8 mouse cellular contexts compared by ENCODE assay signal in genomic region chr19:41384922-41385508, GRCm38 (mm10). TPM values are rescaled to one million over a fixed set of nuclear protein-coding genes. Genes with fewer than 3 reads are reported as not detected.
A peak's percentile ranks its signal among the peaks of the same experiment; 100 is the strongest.
DNase-seq lines count a peak whose midpoint lies in the region; ATAC-seq and TF ChIP-seq lines count a peak whose summit lies in the region.

Gene Pik3ap1 (minus strand): TSS chr19:41385102.

- H3K79me2 ChIP-seq in MEL (ENCODE audit: control insufficient read depth, insufficient read depth, low read length, poor library complexity): no peaks in the 10 kb centered on the region

- ATAC-seq in embryonic facial prominence, embryonic 14.5 days (ENCODE audit: low read depth): no peak
- peak; percentile 52 for ATAC-seq in megakaryocyte-erythroid progenitor cell, adult 5-6 weeks (replicated peaks; ENCODE audit: low FRiP score, low TSS enrichment, poor library complexity, severe bottlenecking)
- no peak for ATAC-seq in cerebellum, adult (ENCODE audit: insufficient number of reproducible peaks, low FRiP score, low TSS enrichment)

- TF ChIP-seq RAD21 in MEL (IDR thresholded peaks at IDR 0.05; ENCODE audit: low read depth, low read length): no peak

- H3K4me3 ChIP-seq in MEL (ENCODE audit: control insufficient read depth in 1 of 2, insufficient read depth in 1 of 2, low read depth in 2 of 2, low read length in 2 of 2): peak within 1 kb of the TSS; percentile 51 to 55
- H3K4me3 ChIP-seq in embryonic facial prominence, embryonic 14.5 days (ENCODE audit: low read depth, low read length): peak within 1 kb of the TSS; percentile 46
- H3K4me3 ChIP-seq in limb, embryonic 10.5 days: peak within 1 kb of the TSS; percentile 62

- peak; percentile 60 for DNase-seq in CD4-positive helper T cell, adult 2 months (ENCODE audit: low read depth, low spot score)
- DNase-seq in MEL (ENCODE audit: low read depth, low spot score): peak; percentile 53
- peak; percentile 13 for DNase-seq in embryonic facial prominence, embryonic 14.5 days (ENCODE audit: low spot score)
- DNase-seq in heart, postnatal 14 days: peak; percentile 36 to 54
- DNase-seq in limb, embryonic 10.5 days (ENCODE audit: low spot score): peak; percentile 51
- peak; percentile 68 to 84 for DNase-seq in spleen, postnatal 4 days (ENCODE audit: low spot score in 2 of 2)

- H3K9ac ChIP-seq in MEL (ENCODE audit: control insufficient read depth, low read depth, low read length, poor library complexity, severe bottlenecking): peak within 1 kb of the TSS; percentile 38
- peak within 1 kb of the TSS; percentile 58 for H3K9ac ChIP-seq in embryonic facial prominence, embryonic 14.5 days (ENCODE audit: low read depth, low read length)

- no peaks in the 10 kb centered on the region for H3K9me3 ChIP-seq in MEL (replicated peaks; ENCODE audit: insufficient read depth, low read length)
- no peaks in the 10 kb centered on the region for H3K9me3 ChIP-seq in embryonic facial prominence, embryonic 14.5 days (ENCODE audit: control insufficient read depth, low read length)
- H3K9me3 ChIP-seq in limb, embryonic 10.5 days (replicated peaks): no peaks in the 10 kb centered on the region

- no peaks in the 10 kb centered on the region for H3K27me3 ChIP-seq in MEL (ENCODE audit: control insufficient read depth in 1 of 2, insufficient read depth in 2 of 2, low read length in 2 of 2)
- 0 out of 2 replicates have a peak, but pooled peaks cover 17% of the 10 kb centered on the region for H3K27me3 ChIP-seq in embryonic facial prominence, embryonic 14.5 days (replicated peaks; ENCODE audit: control insufficient read depth, insufficient read depth, low read length)
- peaks cover 53% of the 10 kb centered on the region for H3K27me3 ChIP-seq in limb, embryonic 10.5 days (ENCODE audit: low read depth, poor library complexity, severe bottlenecking)

- peak within 1 kb of the TSS; percentile 95 for H3K4me2 ChIP-seq in embryonic facial prominence, embryonic 14.5 days (ENCODE audit: low read depth, low read length)

- TF ChIP-seq POLR2A in MEL (IDR thresholded peaks at IDR 0.05; ENCODE audit: control insufficient read depth in 1 of 2, insufficient read depth in 1 of 2, low read depth in 1 of 2, low read length in 2 of 2, poor library complexity in 1 of 2): no peak

- 0% methylated on average over 12 of the region's 41 CpGs for WGBS in embryonic facial prominence, embryonic 14.5 days
- WGBS in limb, embryonic 10.5 days: 1% methylated on average over 41 of the region's 41 CpGs

- intact Hi-C loops in heart, postnatal 14 days (cut with DNase I): no loop called here

- no peak for TF ChIP-seq CTCF in MEL (IDR thresholded peaks at IDR 0.05 in 2 of 3, conservative IDR thresholded peaks at IDR 0.05 in 1 of 3; ENCODE audit: control insufficient read depth in 1 of 3, insufficient read depth in 1 of 3, low read depth in 2 of 3, low read length in 3 of 3, poor library complexity in 1 of 3, severe bottlenecking in 1 of 3)

- TF ChIP-seq EP300 in MEL (IDR thresholded peaks at IDR 0.05; ENCODE audit: low read depth in 1 of 2, low read length in 2 of 2): no peak

- no peak within 1 kb of the TSS for H3K27ac ChIP-seq in MEL (ENCODE audit: control insufficient read depth, low read depth, low read length)
- no peak within 1 kb of the TSS for H3K27ac ChIP-seq in embryonic facial prominence, embryonic 14.5 days (replicated peaks; ENCODE audit: low read depth, low read length)
- peak within 1 kb of the TSS; percentile 70 for H3K27ac ChIP-seq in limb, embryonic 10.5 days

- peaks cover 0 to 5% of the 10 kb centered on the region in 2 experiments; a peak in 2 of 4 replicates for H3K4me1 ChIP-seq in MEL (ENCODE audit: control insufficient read depth in 1 of 2, insufficient read depth in 2 of 2, low read length in 2 of 2)
- 0 out of 2 replicates have a peak, but pooled peaks cover 8% of the 10 kb centered on the region for H3K4me1 ChIP-seq in embryonic facial prominence, embryonic 14.5 days (ENCODE audit: control insufficient read depth, insufficient read depth, low read length)
- H3K4me1 ChIP-seq in limb, embryonic 10.5 days: peaks cover 32% of the 10 kb centered on the region

- H3K36me3 ChIP-seq in MEL (ENCODE audit: control insufficient read depth in 1 of 2, insufficient read depth in 2 of 2, low read length in 2 of 2): no peaks in the 10 kb centered on the region
- no peaks in the 10 kb centered on the region for H3K36me3 ChIP-seq in embryonic facial prominence, embryonic 14.5 days (ENCODE audit: control insufficient read depth, insufficient read depth, low read length)
- no peaks in the 10 kb centered on the region for H3K36me3 ChIP-seq in limb, embryonic 10.5 days

TF ChIP-seq in MEL, 35 proteins besides CTCF, POLR2A, EP300 and RAD21:
- TF ChIP-seq CHD2 (IDR thresholded peaks at IDR 0.05; ENCODE audit: low read length): no peak
- 0 out of 2 replicates have a peak, but pooled peaks have one; percentile 48 for TF ChIP-seq MAX (IDR thresholded peaks at IDR 0.05; ENCODE audit: low read length)
- TF ChIP-seq UBTF (IDR thresholded peaks at IDR 0.05; ENCODE audit: borderline replicate concordance, insufficient read depth, low read depth, low read length): 0 out of 2 replicates have a peak, but pooled peaks have one; percentile 17

RNA-seq across cellular contexts. Expression of gene Pik3ap1, which starts in this region (rescaled TPM):
- total RNA-seq in MEL (2012; rRNA removed): 0.12 and 0.13 TPM in 2 replicates
- under 1 TPM in 1 of 2 experiments, not detected in 1; 0.40 TPM for polyA plus RNA-seq in MEL (2012; ENCODE audit: insufficient read depth in 1 of 2, insufficient read length in 2 of 2, low read depth in 1 of 2, low replicate concordance in 2 of 2, missing spikeins in 1 of 2)
- 2.7 and 4.2 TPM in 2 replicates for polyA plus RNA-seq in embryonic facial prominence, embryonic 14.5 days (2014; fragmentation: Nextera tagmentation; extraction: Ambion mirVana)
- 1 to 10 TPM; 1.5 TPM for total RNA-seq in heart, postnatal 14 days (2021)
- 0.63 and 0.96 TPM in 2 replicates for polyA plus RNA-seq in limb, embryonic 10.5 days (2016; fragmentation: Nextera tagmentation; extraction: Ambion mirVana)
- total RNA-seq in megakaryocyte-erythroid progenitor cell, adult 5-6 weeks (2014; fragmentation: Nextera tagmentation): 1.5 and 2.3 TPM in 2 replicates
- total RNA-seq in megakaryocyte-erythroid progenitor cell, adult 5-6 weeks (2017): 1.2 and 1.4 TPM in 2 replicates

Comparison
In these comparisons a context has a peak if more than half of its experiments do, and no peak if none do; other contexts are left out.
1. Peak in DNase-seq, H3K4me3 ChIP-seq and H3K9ac ChIP-seq in MEL; RNA of the gene not detected or under 1 TPM.
2. Peak in DNase-seq, H3K4me3 ChIP-seq and H3K27ac ChIP-seq in limb, embryonic 10.5 days; RNA of the gene not detected or under 1 TPM.
3. DNase-seq: peak in every context shown above with its lines; median percentile 76 in spleen, postnatal 4 days; 60 in CD4-positive helper T cell, adult 2 months; 53 in MEL; 51 in limb, embryonic 10.5 days; 45 in heart, postnatal 14 days; 13 in embryonic facial prominence, embryonic 14.5 days.